Mouse (Mus musculus): ENCODE data around the gene Ddc.

DNA sequence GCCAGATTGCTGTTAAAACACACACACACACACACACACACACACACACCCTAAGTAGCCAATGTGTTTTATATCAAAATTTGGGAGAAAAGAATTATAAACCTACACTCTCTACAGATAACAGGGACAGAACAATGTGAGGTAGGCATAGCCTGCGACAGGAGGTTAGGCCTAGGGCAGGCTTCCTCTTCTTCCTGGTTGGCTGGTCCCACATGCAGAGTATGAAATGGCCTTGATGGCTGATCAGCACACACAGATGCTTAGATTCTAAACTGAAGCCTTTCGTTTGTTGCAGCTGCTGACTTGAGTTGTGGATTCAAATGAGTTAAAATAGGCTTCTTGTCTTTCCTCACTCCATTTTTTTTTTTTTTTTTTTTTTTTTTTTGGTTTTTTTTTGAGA lies 120.1 kb downstream of the Ddc start:
- TF ChIP-seq CTCF (IDR thresholded peaks at IDR 0.05; ENCODE audit: low read depth, low read length) (no peak), GATA1 (IDR thresholded peaks at IDR 0.05; ENCODE audit: borderline replicate concordance, low read length) (no peak)
